Mouse (Mus musculus) forebrain, postnatal 0 days (tissue): ENCODE results near the gene Crybg2. TPM values are rescaled to one million over a fixed set of nuclear protein-coding genes. Genes with fewer than 3 reads are reported as not detected.

Experiments
- ATAC-seq: fragments of 200-750 bp; cut with Nextera tagmentation; 2 replicates; pipeline ENCODE4 v1.8.0; 2017; ENCODE audit warnings: mild to moderate bottlenecking, moderate library complexity
- DNase-seq: peaks from one replicate; pipeline ENCODE4 v3.0.0-alpha.2; 2015
- H3K27ac ChIP-seq: fragments of 300-500 bp; sonication (generic); 2 replicates; pipeline ENCODE4 v1.5.1; 2014; ENCODE audit warnings: low read depth, mild to moderate bottlenecking, antibody characterized with exemption, low read length, moderate library complexity, mixed read lengths
- H3K27me3 ChIP-seq: fragments of 300-500 bp; sonication (generic); 2 replicates; pipeline ENCODE4 v1.6.1; 2014; ENCODE audit warnings: mild to moderate bottlenecking, low read length, mixed read lengths; ENCODE audit not compliant: insufficient read depth
- H3K36me3 ChIP-seq: fragments of 300-500 bp; sonication (generic); 2 replicates; pipeline ENCODE4 v1.6.1; 2014; ENCODE audit warnings: mild to moderate bottlenecking, moderate library complexity; ENCODE audit not compliant: insufficient read depth
- H3K4me1 ChIP-seq: fragments of 300-500 bp; sonication (generic); 2 replicates; pipeline ENCODE4 v1.6.1; 2014; ENCODE audit warnings: antibody characterized with exemption; ENCODE audit not compliant: insufficient read depth
- H3K4me2 ChIP-seq: fragments of 300-500 bp; sonication (generic); 2 replicates; pipeline ENCODE4 v1.6.1; 2014; ENCODE audit warnings: low read depth, mild to moderate bottlenecking, moderate library complexity
- H3K4me3 ChIP-seq: fragments of 300-500 bp; sonication (generic); 2 replicates; pipeline ENCODE4 v1.5.1; 2014; ENCODE audit warnings: low read depth, low read length, mixed read lengths
- H3K9ac ChIP-seq: fragments of 300-500 bp; sonication (generic); 2 replicates; pipeline ENCODE4 v1.6.1; 2014; ENCODE audit warnings: mild to moderate bottlenecking
- H3K9me3 ChIP-seq: fragments of 300-500 bp; sonication (generic); 2 replicates; pipeline ENCODE4 v1.6.1; 2016; ENCODE audit warnings: low read length
- CTCF ChIP-seq: sonication (generic); IDR thresholded peaks from 2 replicates; pipeline ENCODE4 v1.5.1; 2016; ENCODE audit warnings: antibody characterized with exemption, control low read depth, low read depth
- WGBS: fragments of 180-500 bp; shearing (Covaris S2); extraction: QIAGEN DNeasy Blood & Tissue Kit; methylation state at CpG from one replicate; pipeline ENCODE4 v1.1.7; 2014; 5-methylcytosine and 5-hydroxymethylcytosine counted together
- polyA plus RNA-seq: library from polyadenylated mRNA; unstranded; fragments of >200 nt; fragmentation: Nextera tagmentation; extraction: Ambion mirVana; gene quantifications from 2 replicates; pipeline ENCODE4 v1.2.1, GENCODE M21; 2015
- total RNA-seq: library from RNA; depleted of rRNA; stranded (reverse); fragments of >200 nt; gene quantifications from 2 replicates; pipeline ENCODE4 v1.2.3, GENCODE M21; 2014

The Crybg2 gene
- total and polyA plus RNA-seq, 2 experiments from 2014 or later, result 3.4 to 4.5 TPM

DNA sequence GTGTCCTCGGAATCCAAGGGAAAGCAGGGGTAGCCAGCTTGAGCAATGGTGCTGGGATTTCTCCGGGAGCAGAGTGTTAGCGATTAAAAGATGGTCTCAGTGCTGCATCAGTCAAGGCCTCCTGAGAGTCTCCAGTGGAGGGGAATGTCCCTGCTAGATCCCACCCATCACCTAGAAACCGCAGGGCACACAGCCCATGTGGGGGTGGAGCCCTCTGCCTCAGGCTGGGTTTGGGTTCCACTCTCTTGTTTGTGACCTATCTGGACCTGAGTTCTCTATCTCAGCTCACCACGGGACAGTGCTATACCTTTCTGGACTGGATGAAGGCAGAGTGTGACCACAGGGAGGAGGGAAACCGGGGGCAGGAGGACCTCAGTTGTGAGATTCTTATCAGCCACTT is 1.7 kb upstream of the Crybg2 start:
- H3K4me1 ChIP-seq, result no peaks in the 10 kb centered on the region
- DNase-seq (no peak), ATAC-seq (no peak)
- H3K4me3 ChIP-seq, result no peak overlapping the region
- H3K36me3 ChIP-seq, result no peaks in the 10 kb centered on the region
- WGBS, result 84% methylated on average over 6 of the region's 6 CpGs
- H3K9ac ChIP-seq, result no peak overlapping the region
- TF ChIP-seq CTCF, result no peak
- no peak overlapping the region for H3K4me2 ChIP-seq
- H3K27ac ChIP-seq, result no peak overlapping the region
- no peaks in the 10 kb centered on the region for H3K27me3 ChIP-seq
- no peaks in the 10 kb centered on the region for H3K9me3 ChIP-seq

DNA sequence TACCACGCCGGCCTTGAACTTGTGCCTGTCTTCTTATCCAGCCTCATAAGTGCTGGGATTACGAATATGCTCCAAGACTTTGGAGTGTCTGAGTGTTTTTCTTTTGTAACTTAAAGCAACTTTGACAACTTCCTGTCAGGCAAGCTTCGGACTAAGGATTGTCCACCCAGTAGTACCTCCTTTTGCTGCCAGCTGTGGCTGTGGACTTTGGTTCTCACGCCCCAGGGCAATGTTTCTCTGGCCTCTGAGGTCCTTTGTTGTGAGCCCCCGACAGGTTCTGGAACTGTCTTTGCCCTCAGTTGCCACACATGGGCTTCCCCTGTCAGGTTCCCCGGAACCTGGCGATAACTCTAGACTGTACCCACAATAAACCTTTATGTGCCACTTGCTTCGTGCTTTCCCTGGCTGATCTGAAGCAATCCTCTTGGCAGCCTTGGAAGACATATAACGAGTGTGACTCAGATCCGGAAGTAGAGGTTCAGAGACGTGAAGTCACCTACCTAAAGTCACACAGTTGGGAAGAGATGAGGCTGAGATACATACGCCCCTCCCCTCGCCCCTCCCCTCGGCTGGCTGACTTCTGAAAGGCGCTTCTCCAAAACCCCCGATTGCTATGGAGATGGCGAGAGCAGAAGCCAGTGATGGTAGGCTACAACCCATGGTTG is 683 bp downstream of the Crybg2 start:
- Histone ChIP-seq H3K4me2 (no peak overlapping the region), H3K9ac (no peak overlapping the region), H3K27ac (no peak overlapping the region), H3K36me3 (no peaks in the 10 kb centered on the region), H3K4me3 (no peak overlapping the region), H3K27me3 (no peaks in the 10 kb centered on the region), H3K9me3 (no peaks in the 10 kb centered on the region), H3K4me1 (no peaks in the 10 kb centered on the region)
- DNase-seq (no peak), ATAC-seq (no peak)
- no peak for TF ChIP-seq CTCF
- WGBS, result 61% methylated on average over 18 of the region's 18 CpGs

DNA sequence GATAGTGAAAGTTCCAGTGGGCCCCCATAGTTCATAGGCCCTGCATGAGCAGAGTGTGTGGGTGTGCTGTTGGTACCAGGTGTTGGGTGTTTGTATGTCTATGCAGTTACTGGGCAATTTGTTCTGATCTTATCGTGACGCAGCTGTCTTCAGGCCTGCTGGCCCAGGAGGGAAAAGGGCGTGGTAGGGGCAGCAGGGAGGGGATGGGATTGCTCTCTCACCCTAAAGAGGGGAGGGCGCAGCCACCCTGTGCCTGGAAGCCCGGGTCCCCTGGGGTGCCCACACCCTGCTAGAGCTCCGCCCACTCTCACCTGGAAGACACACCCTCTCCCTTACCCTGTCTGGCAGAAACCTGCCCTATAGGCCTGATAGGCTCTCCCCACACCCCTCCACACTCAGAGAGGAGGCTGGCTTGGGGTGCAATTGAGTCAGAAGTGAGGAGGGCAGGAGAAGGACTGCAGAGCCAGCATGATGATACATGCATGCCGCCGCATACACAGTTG is 1.4 kb downstream of the Crybg2 start:
- ATAC-seq, result no peak
- no peak overlapping the region for H3K27ac ChIP-seq
- no peaks in the 10 kb centered on the region for H3K4me1 ChIP-seq
- no peaks in the 10 kb centered on the region for H3K9me3 ChIP-seq
- H3K27me3 ChIP-seq, result no peaks in the 10 kb centered on the region
- no peak for DNase-seq
- H3K36me3 ChIP-seq, result no peaks in the 10 kb centered on the region
- H3K4me3 ChIP-seq, result no peak overlapping the region
- no peak overlapping the region for H3K9ac ChIP-seq
- no peak for TF ChIP-seq CTCF
- no peak overlapping the region for H3K4me2 ChIP-seq
- WGBS, result 59% methylated on average over 8 of the region's 8 CpGs

DNA sequence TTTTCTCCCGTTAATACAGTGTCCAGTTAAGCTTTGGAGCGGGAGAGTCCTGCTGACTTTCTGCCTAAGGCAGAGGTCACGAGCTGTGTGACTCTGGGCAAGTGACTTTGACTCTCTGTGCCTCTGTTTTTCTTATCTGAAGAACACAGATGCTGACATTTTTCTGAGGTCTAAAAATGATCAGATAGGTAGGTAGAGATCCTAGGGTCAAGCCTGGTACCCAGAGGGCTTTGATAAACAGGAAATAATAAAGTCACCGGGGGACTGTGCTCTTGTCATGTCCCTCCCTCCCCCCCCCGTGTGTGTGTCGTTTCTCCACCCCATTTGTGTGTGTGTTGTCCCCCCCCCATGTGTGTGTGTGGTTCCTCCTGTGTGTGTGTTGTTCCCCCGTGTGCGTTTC is 1.9 kb downstream of the Crybg2 start:
- Histone ChIP-seq H3K4me2 (no peak overlapping the region), H3K9ac (no peak overlapping the region), H3K4me3 (no peak overlapping the region), H3K27me3 (no peaks in the 10 kb centered on the region), H3K27ac (no peak overlapping the region), H3K36me3 (no peaks in the 10 kb centered on the region), H3K4me1 (no peaks in the 10 kb centered on the region), H3K9me3 (no peaks in the 10 kb centered on the region)
- TF ChIP-seq CTCF, result no peak
- 67% methylated on average over 8 of the region's 8 CpGs for WGBS
- ATAC-seq (no peak), DNase-seq (no peak)

DNA sequence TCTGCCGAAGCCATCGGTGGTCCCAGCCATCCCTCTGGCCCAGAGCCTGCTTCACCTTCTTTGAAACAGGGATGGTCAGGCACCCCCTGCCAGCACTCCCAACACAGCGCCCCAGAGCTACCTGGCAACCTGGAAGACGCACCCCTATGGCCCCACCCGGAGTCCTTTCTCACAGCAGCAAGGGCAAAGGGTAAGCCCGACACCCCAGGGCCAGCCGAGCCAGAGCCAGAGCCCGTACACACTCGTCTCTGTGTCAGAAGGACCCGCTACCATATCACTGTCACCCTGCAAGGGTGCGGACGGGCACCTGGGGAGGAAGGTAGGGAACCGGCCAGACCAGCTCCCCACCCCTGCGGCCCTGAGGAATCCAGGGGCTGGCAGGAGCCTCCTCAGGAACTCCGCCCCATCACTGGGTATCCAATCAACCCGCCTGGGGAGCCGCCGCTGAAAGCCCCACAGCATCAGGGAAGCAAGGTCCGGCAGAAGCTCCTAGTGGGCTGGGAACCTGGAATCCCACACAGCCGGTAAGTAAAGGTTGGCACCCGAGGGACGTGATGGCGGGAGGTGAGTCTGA is 4.9 kb downstream of the Crybg2 start:
- no peaks in the 10 kb centered on the region for H3K4me1 ChIP-seq
- no peak overlapping the region for H3K27ac ChIP-seq
- no peaks in the 10 kb centered on the region for H3K27me3 ChIP-seq
- no peaks in the 10 kb centered on the region for H3K36me3 ChIP-seq
- H3K4me3 ChIP-seq, result no peak overlapping the region
- no peak for ATAC-seq
- no peak overlapping the region for H3K9ac ChIP-seq
- no peak for TF ChIP-seq CTCF
- no peaks in the 10 kb centered on the region for H3K9me3 ChIP-seq
- H3K4me2 ChIP-seq, result no peak overlapping the region
- no peak for DNase-seq
- 23% methylated on average over 23 of the region's 23 CpGs for WGBS

- no peak overlapping the region for H3K27ac ChIP-seq
- H3K27me3 ChIP-seq, result no peaks in the 10 kb centered on the region
- no peak overlapping the region for H3K4me2 ChIP-seq
- TF ChIP-seq CTCF, result no peak
- H3K36me3 ChIP-seq, result no peaks in the 10 kb centered on the region
- DNase-seq (no peak), ATAC-seq (no peak)
- no peaks in the 10 kb centered on the region for H3K9me3 ChIP-seq
- 91% methylated on average over 8 of the region's 8 CpGs for WGBS
- no peak overlapping the region for H3K4me3 ChIP-seq
- H3K4me1 ChIP-seq, result no peaks in the 10 kb centered on the region
- no peak overlapping the region for H3K9ac ChIP-seq
These were observed 6.8 kb downstream of the Crybg2 start for GRCm38 (mm10) chr4:134067383-134067782.

GRCm38 (mm10) chr4:134067833-134068544 is 7.4 kb downstream of the Crybg2 start:
- Histone ChIP-seq H3K36me3 (no peaks in the 10 kb centered on the region), H3K27me3 (no peaks in the 10 kb centered on the region), H3K4me2 (no peak overlapping the region), H3K4me3 (no peak overlapping the region), H3K9ac (no peak overlapping the region), H3K9me3 (no peaks in the 10 kb centered on the region), H3K4me1 (no peaks in the 10 kb centered on the region), H3K27ac (no peak overlapping the region)
- TF ChIP-seq CTCF, result no peak
- WGBS, result 80% methylated on average over 7 of the region's 7 CpGs
- no peak for DNase-seq
- ATAC-seq, result no peak
